Mouse (Mus musculus) small intestine, adult 2 months (tissue): ENCODE results near the gene Wwp2.

Source experiments
- CTCF ChIP-seq: fragments of 200-500 bp; IDR thresholded peaks from 2 replicates; pipeline ENCODE4 v1.5.1; 2012; ENCODE audit warnings: low read depth, mild to moderate bottlenecking, control low read depth, inconsistent platforms, low read length, moderate library complexity, mixed read lengths; ENCODE audit not compliant: insufficient replicate concordance, insufficient read length; ENCODE audit errors: extremely low read depth
- POLR2A ChIP-seq: fragments of 200-500 bp; IDR thresholded peaks from 2 replicates; pipeline ENCODE4 v1.6.1; 2012; ENCODE audit warnings: low read depth, mild to moderate bottlenecking, control low read depth, inconsistent platforms, low read length, moderate library complexity

DNA sequence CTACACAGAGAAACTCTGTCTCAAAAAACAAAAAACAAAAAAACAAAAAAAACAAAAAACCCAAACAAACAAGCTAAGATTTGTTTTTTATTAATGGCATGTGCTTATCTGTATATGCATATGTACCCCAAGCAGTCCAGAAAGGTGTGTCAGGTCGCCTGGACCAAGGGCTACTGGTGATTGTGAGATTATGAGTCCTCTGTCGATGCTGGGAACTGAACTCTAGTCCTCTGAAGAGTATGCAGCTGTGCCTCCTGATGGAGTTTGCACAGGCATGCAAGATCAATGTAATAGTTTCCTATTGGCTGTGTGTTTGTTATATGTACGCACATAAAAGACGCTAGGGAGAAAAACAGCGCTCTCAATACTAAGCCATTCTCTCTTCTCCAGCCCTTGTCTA lies 74.0 kb downstream of the Wwp2 start:
- TF ChIP-seq CTCF (no peak), POLR2A (no peak)
